Mouse (Mus musculus): ENCODE measurements at regions not wholly inside any gene's neighbourhood (a gene's known extent, or its start where the extent isn't known, plus 50 kb on each side); places are given as distances from the start of the nearest gene placed in this dataset.

- H3K4me3 ChIP-seq (replicated peaks): no peak overlapping the region
- no peaks in the 10 kb centered on the region for H3K27me3 ChIP-seq
- no peak overlapping the region for H3K4me2 ChIP-seq
- WGBS: 88% methylated on average over 4 of the region's 4 CpGs
- H3K36me3 ChIP-seq: no peaks in the 10 kb centered on the region
- no peaks in the 10 kb centered on the region for H3K9me3 ChIP-seq (replicated peaks)
- H3K9ac ChIP-seq: no peak overlapping the region
- H3K4me1 ChIP-seq: no peaks in the 10 kb centered on the region
- ATAC-seq (replicated peaks; ENCODE audit: low FRiP score): no peak
- no peak overlapping the region for H3K27ac ChIP-seq
Measured at GRCm38 (mm10) chr7:128910134-128910533, 165.4 kb downstream of the Sec23ip start.

GRCm38 (mm10) chr7:128937976-128938730 is 193.4 kb downstream of the Sec23ip start:
- ATAC-seq (replicated peaks; ENCODE audit: low FRiP score): no peak
- no peak overlapping the region for H3K9ac ChIP-seq

GRCm38 (mm10) chr7:128960575-128960974 is 215.8 kb downstream of the Sec23ip start:
- no peak overlapping the region for H3K27ac ChIP-seq
- ATAC-seq (replicated peaks; ENCODE audit: low FRiP score): no peak
- no peaks in the 10 kb centered on the region for H3K9me3 ChIP-seq (replicated peaks)
- H3K36me3 ChIP-seq: no peaks in the 10 kb centered on the region
- H3K4me1 ChIP-seq: no peaks in the 10 kb centered on the region
- no peak overlapping the region for H3K9ac ChIP-seq
- WGBS: 90% methylated on average over 5 of the region's 5 CpGs
- no peak overlapping the region for H3K4me3 ChIP-seq (replicated peaks)
- H3K27me3 ChIP-seq: no peaks in the 10 kb centered on the region
- H3K4me2 ChIP-seq: no peak overlapping the region

More at GRCm38 (mm10) chr7:128937976-128938730, 193.4 kb downstream of the Sec23ip start:
- Histone ChIP-seq H3K9me3 (replicated peaks) (no peaks in the 10 kb centered on the region), H3K4me2 (no peak overlapping the region), H3K4me1 (no peaks in the 10 kb centered on the region), H3K27me3 (no peaks in the 10 kb centered on the region), H3K27ac (no peak overlapping the region), H3K4me3 (replicated peaks) (no peak overlapping the region), H3K36me3 (no peaks in the 10 kb centered on the region)
- WGBS: 42% methylated on average over 6 of the region's 6 CpGs

- 66% methylated on average over 4 of the region's 4 CpGs for WGBS
- H3K4me3 ChIP-seq (replicated peaks): no peak overlapping the region
- no peak overlapping the region for H3K27ac ChIP-seq
- no peaks in the 10 kb centered on the region for H3K9me3 ChIP-seq (replicated peaks)
- no peak overlapping the region for H3K4me2 ChIP-seq
- no peak overlapping the region for H3K9ac ChIP-seq
- no peaks in the 10 kb centered on the region for H3K36me3 ChIP-seq
- H3K27me3 ChIP-seq: no peaks in the 10 kb centered on the region
- no peaks in the 10 kb centered on the region for H3K4me1 ChIP-seq
- ATAC-seq (replicated peaks; ENCODE audit: low FRiP score): no peak
Measured at GRCm38 (mm10) chr7:128979904-128980303, 235.2 kb downstream of the Sec23ip start.

- H3K4me2 ChIP-seq: no peak overlapping the region
- H3K27me3 ChIP-seq: no peaks in the 10 kb centered on the region
- no peaks in the 10 kb centered on the region for H3K36me3 ChIP-seq
- no peaks in the 10 kb centered on the region for H3K9me3 ChIP-seq (replicated peaks)
- no peak overlapping the region for H3K9ac ChIP-seq
- WGBS: 62% methylated on average over 7 of the region's 7 CpGs
- H3K4me3 ChIP-seq (replicated peaks): no peak overlapping the region
- no peak overlapping the region for H3K27ac ChIP-seq
- no peaks in the 10 kb centered on the region for H3K4me1 ChIP-seq
- ATAC-seq (replicated peaks; ENCODE audit: low FRiP score): no peak
Measured at GRCm38 (mm10) chr7:128980827-128981226, 236.1 kb downstream of the Sec23ip start.

GRCm38 (mm10) chr7:128998759-128999158 is 254.0 kb downstream of the Sec23ip start:
- no peak overlapping the region for H3K4me2 ChIP-seq
- no peaks in the 10 kb centered on the region for H3K4me1 ChIP-seq
- H3K27ac ChIP-seq: no peak overlapping the region
- no peaks in the 10 kb centered on the region for H3K27me3 ChIP-seq
- no peaks in the 10 kb centered on the region for H3K9me3 ChIP-seq (replicated peaks)
- no peaks in the 10 kb centered on the region for H3K36me3 ChIP-seq
- WGBS: 65% methylated on average over 4 of the region's 4 CpGs
- H3K4me3 ChIP-seq (replicated peaks): no peak overlapping the region
- H3K9ac ChIP-seq: no peak overlapping the region
- ATAC-seq (replicated peaks; ENCODE audit: low FRiP score): no peak

GRCm38 (mm10) chr7:129002419-129002818 is 254.4 kb upstream of the Plpp4 start:
- no peaks in the 10 kb centered on the region for H3K4me1 ChIP-seq
- no peak overlapping the region for H3K4me3 ChIP-seq (replicated peaks)
- 68% methylated on average over 5 of the region's 5 CpGs for WGBS
- no peaks in the 10 kb centered on the region for H3K36me3 ChIP-seq
- H3K9ac ChIP-seq: no peak overlapping the region
- no peaks in the 10 kb centered on the region for H3K9me3 ChIP-seq (replicated peaks)
- no peaks in the 10 kb centered on the region for H3K27me3 ChIP-seq
- H3K4me2 ChIP-seq: no peak overlapping the region
- ATAC-seq (replicated peaks; ENCODE audit: low FRiP score): no peak
- no peak overlapping the region for H3K27ac ChIP-seq

GRCm38 (mm10) chr7:129003150-129003549 is 253.7 kb upstream of the Plpp4 start:
- ATAC-seq (replicated peaks; ENCODE audit: low FRiP score): no peak
- Histone ChIP-seq H3K36me3 (no peaks in the 10 kb centered on the region), H3K9me3 (replicated peaks) (no peaks in the 10 kb centered on the region), H3K9ac (no peak overlapping the region), H3K27me3 (no peaks in the 10 kb centered on the region), H3K4me3 (replicated peaks) (no peak overlapping the region), H3K4me2 (no peak overlapping the region), H3K27ac (no peak overlapping the region), H3K4me1 (no peaks in the 10 kb centered on the region)
- 81% methylated on average over 1 of the region's 1 CpGs for WGBS

GRCm38 (mm10) chr7:129016353-129016752 is 240.5 kb upstream of the Plpp4 start:
- WGBS: 91% methylated on average over 6 of the region's 6 CpGs
- Histone ChIP-seq H3K4me1 (no peaks in the 10 kb centered on the region), H3K4me3 (replicated peaks) (no peak overlapping the region), H3K27ac (no peak overlapping the region), H3K9me3 (replicated peaks) (no peaks in the 10 kb centered on the region), H3K9ac (no peak overlapping the region), H3K36me3 (no peaks in the 10 kb centered on the region), H3K4me2 (no peak overlapping the region), H3K27me3 (no peaks in the 10 kb centered on the region)
- ATAC-seq (replicated peaks; ENCODE audit: low FRiP score): no peak

GRCm38 (mm10) chr7:129027116-129027515 is 229.7 kb upstream of the Plpp4 start:
- H3K9ac ChIP-seq: no peak overlapping the region

GRCm38 (mm10) chr7:129048023-129048422 is 208.8 kb upstream of the Plpp4 start:
- H3K4me2 ChIP-seq: no peak overlapping the region
- no peak overlapping the region for H3K27ac ChIP-seq
- H3K36me3 ChIP-seq: no peaks in the 10 kb centered on the region
- 51% methylated on average over 5 of the region's 5 CpGs for WGBS
- no peaks in the 10 kb centered on the region for H3K9me3 ChIP-seq (replicated peaks)
- H3K4me3 ChIP-seq (replicated peaks): no peak overlapping the region
- H3K9ac ChIP-seq: no peak overlapping the region
- no peaks in the 10 kb centered on the region for H3K27me3 ChIP-seq
- H3K4me1 ChIP-seq: no peaks in the 10 kb centered on the region
- ATAC-seq (replicated peaks; ENCODE audit: low FRiP score): 0 out of 2 replicates have a peak, but pooled peaks have one; percentile 33

More at GRCm38 (mm10) chr7:129027116-129027515, 229.7 kb upstream of the Plpp4 start:
- H3K27me3 ChIP-seq: no peaks in the 10 kb centered on the region
- ATAC-seq (replicated peaks; ENCODE audit: low FRiP score): no peak
- no peaks in the 10 kb centered on the region for H3K36me3 ChIP-seq
- WGBS: 30% methylated on average over 2 of the region's 2 CpGs
- no peak overlapping the region for H3K27ac ChIP-seq
- no peaks in the 10 kb centered on the region for H3K9me3 ChIP-seq (replicated peaks)
- no peaks in the 10 kb centered on the region for H3K4me1 ChIP-seq
- no peak overlapping the region for H3K4me3 ChIP-seq (replicated peaks)
- H3K4me2 ChIP-seq: no peak overlapping the region

GRCm38 (mm10) chr7:129049726-129050125 is 207.1 kb upstream of the Plpp4 start:
- Histone ChIP-seq H3K9me3 (replicated peaks) (no peaks in the 10 kb centered on the region), H3K36me3 (no peaks in the 10 kb centered on the region), H3K4me3 (replicated peaks) (no peak overlapping the region), H3K27me3 (no peaks in the 10 kb centered on the region), H3K27ac (no peak overlapping the region), H3K9ac (no peak overlapping the region), H3K4me2 (no peak overlapping the region), H3K4me1 (no peaks in the 10 kb centered on the region)
- WGBS: 77% methylated on average over 4 of the region's 4 CpGs
- ATAC-seq (replicated peaks; ENCODE audit: low FRiP score): no peak

- WGBS: 83% methylated on average over 1 of the region's 1 CpGs
- Histone ChIP-seq H3K4me1 (no peaks in the 10 kb centered on the region), H3K9ac (no peak overlapping the region), H3K9me3 (replicated peaks) (no peaks in the 10 kb centered on the region), H3K4me3 (replicated peaks) (no peak overlapping the region), H3K27ac (no peak overlapping the region), H3K36me3 (no peaks in the 10 kb centered on the region), H3K27me3 (no peaks in the 10 kb centered on the region), H3K4me2 (no peak overlapping the region)
- ATAC-seq (replicated peaks; ENCODE audit: low FRiP score): no peak
Measured at GRCm38 (mm10) chr7:129050675-129051074, 206.2 kb upstream of the Plpp4 start.

All from kidney, embryonic 15.5 days (tissue).